Comparison of ENCODE assay signal across 16 mouse cellular contexts in the genomic region with DNA sequence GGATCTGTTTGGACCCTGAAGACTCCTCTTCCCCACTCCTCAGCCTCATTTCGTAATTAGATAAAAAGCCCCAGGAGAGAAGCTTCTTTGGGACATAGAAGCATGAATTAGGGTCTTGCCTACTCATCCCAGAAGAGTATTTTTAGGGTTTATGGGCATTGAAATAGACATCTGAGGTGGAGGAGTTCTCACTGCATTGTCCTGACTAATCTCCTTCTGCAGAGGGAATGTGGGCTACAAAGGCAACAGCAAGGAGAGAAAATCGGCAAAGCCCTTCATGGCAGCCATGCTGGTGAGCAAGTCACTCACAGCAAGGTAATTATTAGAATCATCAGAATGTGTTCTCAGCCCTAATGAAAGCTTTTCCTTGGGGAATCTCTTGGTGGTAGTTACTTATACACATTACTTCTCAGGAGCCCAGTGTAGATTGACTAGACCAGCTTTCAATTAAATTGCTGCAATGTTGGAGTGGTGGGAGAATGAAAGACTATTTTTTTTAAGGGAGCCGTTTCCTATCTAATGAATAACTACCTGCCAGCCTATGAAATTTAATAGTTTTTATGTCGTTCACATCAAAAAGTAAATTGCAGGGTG.
"Had no signal": no experiment of that assay in that cellular context is flagged by ENCODE, and none has a peak within 500 bp of the region (broad histone marks: within the 10 kb centered on the region; RNA-seq: fewer than 3 reads in every experiment).

No protein-coding gene starts in this region.

- ATAC-seq: lung, postnatal 0 days had no signal

- H3K9ac ChIP-seq: liver, embryonic 15.5 days; midbrain, embryonic 15.5 days had no signal

- H3K4me2 ChIP-seq: liver, embryonic 11.5 days; liver, embryonic 15.5 days; midbrain, embryonic 15.5 days had no signal

- H3K27me3 ChIP-seq: liver, embryonic 15.5 days; midbrain, embryonic 15.5 days had no signal

- H3K27ac ChIP-seq: left cerebral cortex, adult 2 months; limb, embryonic 10.5 days; liver, embryonic 15.5 days; midbrain, embryonic 10.5 days; midbrain, embryonic 15.5 days had no signal

- DNase-seq: kidney, adult 8-10 months; kidney, postnatal 25 days; lung, adult 2 months; lung, postnatal 4 days; retina, postnatal 1 day; right cerebral cortex, postnatal 4 days; spleen, adult 18-20 months; thymus, adult 18-20 months; thymus, postnatal 14 days had no signal

- H3K36me3 ChIP-seq: limb, embryonic 10.5 days; liver, embryonic 15.5 days; midbrain, embryonic 10.5 days; midbrain, embryonic 15.5 days had no signal

- H3K9me3 ChIP-seq: limb, embryonic 10.5 days; liver, embryonic 15.5 days; midbrain, embryonic 10.5 days; midbrain, embryonic 15.5 days had no signal

- H3K4me3 ChIP-seq: left cerebral cortex, adult 2 months; limb, embryonic 10.5 days; liver, embryonic 15.5 days; midbrain, embryonic 10.5 days; midbrain, embryonic 15.5 days had no signal

- H3K4me1 ChIP-seq: limb, embryonic 10.5 days; liver, embryonic 15.5 days; midbrain, embryonic 10.5 days; midbrain, embryonic 15.5 days had no signal
